Mouse (Mus musculus) testis, postnatal 10 days (tissue): ENCODE data around the gene Aqp8.

Source experiments
- DNase-seq: peaks from one replicate; pipeline ENCODE4 v3.0.0; 2021; ENCODE audit warnings: low spot score

The Aqp8 gene

DNA sequence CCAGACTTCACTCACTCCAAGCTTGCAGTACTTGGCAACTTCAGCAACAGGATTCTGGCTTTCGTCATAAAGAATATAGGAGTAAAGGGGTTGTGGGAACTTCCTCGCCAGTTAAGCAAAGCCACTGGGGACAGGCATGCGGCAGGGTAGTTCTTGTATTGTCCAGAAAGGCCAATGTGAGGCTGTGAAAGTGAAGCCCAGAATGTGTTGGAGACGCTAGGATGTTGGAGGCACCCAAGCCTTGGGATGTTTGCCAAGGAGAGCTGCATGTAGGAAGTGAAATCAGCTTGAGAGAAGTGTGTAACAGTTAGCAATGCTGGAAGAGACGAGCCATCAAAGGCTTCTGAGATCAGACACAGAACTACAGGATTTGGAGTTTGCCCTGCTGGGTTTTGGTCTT, 25.6 kb downstream of the Aqp8 start:
- no peak for DNase-seq

DNA sequence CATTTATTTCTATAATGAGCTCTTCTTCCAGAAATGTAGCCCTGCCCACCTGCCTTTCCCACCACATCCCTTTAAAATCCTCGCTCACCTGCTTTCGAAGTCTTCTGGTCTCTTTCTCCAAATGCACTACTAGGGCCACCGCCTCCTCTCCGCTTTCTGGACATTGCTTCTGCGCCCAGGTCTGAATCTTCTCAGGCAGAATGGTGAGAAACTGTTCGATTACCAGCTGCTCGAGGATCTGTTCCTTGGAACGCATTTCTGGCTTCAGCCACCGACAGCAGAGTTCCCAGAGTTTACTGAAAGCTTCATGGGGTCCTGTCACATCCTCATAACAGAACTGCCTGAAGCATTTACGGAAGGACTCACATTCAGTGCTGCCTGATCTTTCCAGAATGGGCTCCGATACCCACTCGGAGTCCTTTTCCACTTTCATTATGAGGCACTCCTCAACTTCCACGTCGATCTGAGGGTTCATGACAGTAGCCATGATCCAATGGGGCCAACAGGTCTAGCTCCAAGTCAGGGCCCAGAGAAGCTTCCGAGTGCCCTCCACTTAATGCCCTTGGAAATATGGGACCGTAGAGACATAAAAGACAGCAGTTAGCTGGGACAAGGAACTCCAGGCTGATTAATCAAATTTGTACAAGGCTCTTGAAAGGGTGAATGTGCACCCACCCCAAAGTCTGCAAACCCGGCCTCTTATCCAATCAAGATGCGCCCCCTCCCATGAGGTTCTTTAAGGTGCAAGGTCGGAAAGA, 37.6 kb downstream of the Aqp8 start:
- DNase-seq = no peak

DNA sequence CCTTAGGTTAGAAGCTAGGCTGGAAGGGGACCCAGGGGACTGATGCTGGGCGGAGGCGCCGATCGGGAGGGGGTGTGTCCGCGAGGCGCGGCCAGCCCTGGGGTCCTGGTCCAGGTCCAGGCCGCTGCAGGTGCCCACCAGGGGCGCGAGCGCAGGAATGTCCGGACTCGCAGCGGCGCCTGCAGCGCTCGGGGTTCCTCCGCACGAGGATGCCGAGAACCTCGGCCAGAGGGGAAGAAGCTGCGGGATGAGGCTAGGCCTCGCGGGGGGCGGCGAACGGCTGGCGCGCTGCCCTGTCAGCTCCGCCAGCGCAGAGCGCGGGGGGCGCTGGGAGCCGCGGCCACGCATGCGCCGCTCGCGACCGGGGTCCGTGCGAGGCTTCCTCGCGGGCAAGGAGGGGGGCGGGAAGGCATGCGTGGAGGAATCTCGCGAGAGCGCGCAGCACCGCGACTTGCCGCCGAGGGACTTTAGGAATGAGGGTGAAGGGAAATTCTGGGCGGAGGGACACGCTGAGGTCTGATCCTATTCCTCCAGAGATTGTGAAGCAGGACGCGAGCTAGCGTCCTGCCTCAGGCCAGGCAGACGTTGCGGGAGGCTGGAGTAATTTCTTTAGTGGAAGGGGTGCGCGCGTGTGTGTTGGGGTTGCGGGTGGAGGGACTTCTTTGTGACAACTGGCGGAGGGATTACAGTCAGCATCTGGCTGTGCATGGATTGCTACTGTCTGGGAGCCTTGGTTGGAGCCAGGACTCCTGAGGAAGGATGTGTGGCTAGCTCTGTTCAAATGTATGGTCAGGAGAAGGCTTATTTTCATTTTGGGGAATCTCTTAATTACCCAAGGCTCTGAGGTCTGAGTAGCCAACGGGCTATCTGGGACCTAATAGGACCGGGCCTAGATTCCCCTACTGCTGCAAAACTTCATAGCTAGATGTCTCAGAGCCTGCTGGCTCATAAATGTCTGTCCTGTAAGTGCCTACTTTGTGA, 38.4 kb downstream of the Aqp8 start, which contains the start of gene Zkscan2:
Gene Zkscan2, minus strand, starts transcription at position 211 of the 981 bp plus-strand sequence.
- peak; percentile 89 for DNase-seq

DNA sequence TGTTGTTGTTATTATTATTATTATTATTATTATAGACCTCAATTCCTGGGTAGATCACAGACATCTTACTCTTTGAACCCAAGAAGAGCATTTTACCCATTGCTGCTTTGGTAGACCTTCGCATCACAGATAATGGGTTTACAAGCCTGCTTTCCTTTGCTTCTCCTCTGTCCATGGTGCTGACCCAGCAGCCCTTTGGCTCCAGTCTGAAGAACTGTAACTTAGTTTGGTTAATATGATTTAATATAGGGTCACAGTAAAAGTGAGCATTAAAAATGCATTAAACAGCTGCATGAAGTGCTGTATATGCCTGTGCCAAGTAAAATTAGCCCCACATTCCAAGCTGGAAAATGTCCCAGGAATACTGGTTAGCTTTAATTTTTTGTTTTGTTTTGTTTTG, 41.3 kb downstream of the Aqp8 start:
- DNase-seq = peak; percentile 81

DNA sequence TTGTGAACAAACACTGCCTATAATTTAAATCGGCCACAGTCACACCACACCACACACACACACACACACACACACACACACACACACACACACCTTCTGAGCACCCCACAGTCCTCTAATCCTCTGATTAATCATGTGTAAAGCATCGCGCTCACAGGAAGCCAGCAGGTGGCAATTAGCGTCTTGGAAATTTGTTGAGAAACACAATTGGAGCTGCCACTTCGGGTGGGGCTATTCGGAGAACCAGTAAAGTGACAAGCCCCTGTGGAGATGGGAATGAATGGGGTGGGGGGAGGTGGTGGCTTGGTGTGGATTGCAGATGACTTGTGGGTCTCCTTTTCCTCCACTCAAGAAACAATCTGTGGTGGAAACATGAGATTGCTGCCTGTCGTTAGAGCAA, 45.9 kb downstream of the Aqp8 start:
- DNase-seq = no peak
